Mouse (Mus musculus) erythroid progenitor cell, adult 5-6 weeks (primary cell): ENCODE measurements at regions not wholly inside any gene's neighbourhood (a gene's known extent, or its start where the extent isn't known, plus 50 kb on each side); places are given as distances from the start of the nearest gene placed in this dataset.
"Not testable (repeated sequence)": the region's sequence is repeated elsewhere in the genome, so short reads cannot be mapped to it uniquely, and the experiment has no call there.

Experiments
- ATAC-seq: replicated peaks from 2 replicates; pipeline ENCODE4 v1.8.0; 2016; ENCODE audit warnings: moderate number of reproducible peaks, mild to moderate bottlenecking, moderate TSS enrichment, inconsistent platforms; ENCODE audit not compliant: poor library complexity, low FRiP score, severe bottlenecking

DNA sequence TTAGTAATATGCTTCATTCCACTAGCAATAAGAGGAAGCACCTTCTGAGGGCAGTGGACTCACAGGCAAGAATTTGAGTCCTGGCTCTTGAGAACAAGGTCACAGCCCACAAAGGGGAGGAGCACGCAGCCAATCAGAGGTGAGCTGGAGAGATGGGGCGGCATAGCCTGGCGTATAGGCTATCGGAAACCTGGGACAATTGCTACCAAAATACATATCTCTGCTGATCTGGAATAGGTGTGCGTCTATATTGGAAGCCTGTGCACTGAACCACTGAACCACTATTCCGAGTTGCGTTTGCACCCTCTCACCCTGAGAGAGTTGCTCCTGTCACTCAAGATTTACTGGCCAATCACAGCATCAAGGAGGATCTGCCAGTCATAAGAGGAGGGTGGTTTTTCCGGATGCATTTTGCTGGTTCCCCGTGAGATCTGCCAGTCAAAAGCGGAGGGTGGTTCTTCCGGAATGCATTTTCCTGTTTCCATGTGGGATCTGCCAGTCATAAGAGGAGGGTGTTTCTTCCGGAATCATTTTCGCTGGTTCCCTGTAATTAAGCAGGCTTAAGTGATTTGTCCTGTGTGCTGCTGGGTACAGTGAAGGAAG, 80.1 kb upstream of the Riok2 start:
- ATAC-seq: peak; percentile 100

DNA sequence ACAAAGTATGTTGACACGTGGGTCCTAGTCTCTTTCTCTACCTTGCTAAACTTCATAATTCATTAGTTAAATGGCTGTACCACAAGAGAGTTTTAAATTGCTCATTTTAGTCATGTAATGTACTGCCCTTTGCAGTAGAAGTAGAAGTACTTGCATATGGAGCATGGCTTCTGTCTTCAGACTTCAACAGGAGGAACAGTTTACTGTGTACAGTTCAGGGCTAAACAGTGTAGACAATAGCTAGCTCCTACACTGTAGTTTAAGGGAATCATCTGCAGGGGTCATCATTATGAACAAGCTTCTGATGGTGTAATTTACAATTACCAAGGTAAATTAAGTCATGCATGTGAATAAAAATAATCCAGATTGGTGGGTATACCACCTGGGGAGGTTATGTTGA, 79.1 kb upstream of the Riok2 start:
- ATAC-seq: peak; percentile 67

DNA sequence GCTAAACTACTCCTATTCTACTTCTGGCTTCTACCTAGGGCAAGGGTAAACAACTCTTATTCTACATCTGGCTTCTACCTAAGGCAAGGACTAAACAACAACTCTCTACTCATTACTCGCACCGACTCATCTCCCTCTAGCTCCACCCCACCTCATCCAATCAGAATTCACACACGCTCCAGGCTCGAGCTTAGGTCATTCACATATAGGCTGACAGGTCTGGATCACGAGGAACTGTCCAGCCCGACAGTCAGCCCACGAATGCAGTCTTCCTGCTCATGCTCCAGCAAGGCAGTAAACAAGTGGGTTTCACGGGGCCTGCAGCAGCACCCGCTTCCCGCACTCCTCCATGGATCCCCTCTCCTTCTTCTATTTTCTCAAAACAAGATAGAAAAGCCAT, 70.6 kb upstream of the Riok2 start:
- not testable (repeated sequence) for ATAC-seq
